Mouse (Mus musculus): Measurements from ENCODE around the gene Vax1.

- TF ChIP-seq POLR2A (IDR thresholded peaks at IDR 0.05; ENCODE audit: low read depth, low read length) = no peak
- TF ChIP-seq CTCF (IDR thresholded peaks at IDR 0.05; ENCODE audit: borderline replicate concordance, insufficient read depth, low read length) = no peak
These were observed 23.6 kb upstream of the Vax1 start for GRCm38 (mm10) chr19:59193456-59193855.

Data from embryonic fibroblast, embryonic 13.5 days (primary cell).